Mouse (Mus musculus): Measurements from ENCODE around the gene Zfp780b.
"Not testable (repeated sequence)": the region's sequence is repeated elsewhere in the genome, so short reads cannot be mapped to it uniquely, and the experiment has no call there.

Zfp780b gene

GRCm38 (mm10) chr7:27978683-27979528, at the start of gene Zfp780b:
TSS of gene Zfp780b (minus strand) at chr7:27979171.
- DNase-seq (ENCODE audit: low read depth) = peak; percentile 84

DNA sequence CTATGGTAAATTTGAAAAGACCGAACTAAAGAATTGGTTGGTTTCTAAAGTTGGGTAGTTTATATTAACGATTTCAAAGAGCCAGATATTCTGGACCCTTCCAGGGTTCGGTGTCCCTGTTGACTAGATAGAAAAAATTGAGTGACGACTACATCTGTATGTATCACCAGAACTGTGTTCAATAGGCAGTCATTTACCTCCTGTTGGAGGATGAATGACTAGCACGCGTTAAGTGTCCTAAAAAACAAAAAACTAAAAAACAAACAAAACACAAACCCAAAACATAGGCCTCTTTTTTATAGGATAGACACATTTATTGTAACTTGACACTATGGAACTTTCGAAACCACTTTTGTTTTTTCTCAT, 35.5 kb upstream of the Zfp780b start:
- DNase-seq (ENCODE audit: low read depth) = peak; percentile 50

- peak; percentile 82 for DNase-seq (ENCODE audit: low read depth)
Observed at GRCm38 (mm10) chr7:28013549-28014444, 34.8 kb upstream of the Zfp780b start, which contains the start of gene Zfp850. TSS of gene Zfp850 (minus strand) at chr7:28014115.

GRCm38 (mm10) chr7:28010271-28010670, 31.3 kb upstream of the Zfp780b start:
- DNase-seq (ENCODE audit: low read depth) = no peak

DNA sequence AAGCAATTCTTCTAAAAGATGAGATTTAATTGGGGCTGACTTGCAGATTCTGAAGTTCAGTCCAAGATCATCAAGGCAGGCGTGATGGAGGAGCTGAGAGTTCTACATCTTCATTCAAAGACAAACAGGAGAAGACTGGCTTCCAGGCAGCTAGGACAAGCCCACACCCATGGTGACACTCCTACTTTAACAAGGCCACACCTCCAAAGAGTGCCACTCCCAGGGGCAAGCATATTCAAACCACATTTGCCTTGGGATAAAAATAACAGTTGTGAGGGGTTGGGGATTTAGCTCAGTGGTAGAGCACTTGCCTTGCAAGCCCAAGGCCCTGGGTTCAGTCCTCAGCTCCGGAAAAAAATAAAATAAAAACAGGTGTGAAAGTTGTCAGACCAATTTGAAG, 3.2 kb upstream of the Zfp780b start:
- DNase-seq (ENCODE audit: low read depth) = no peak

- DNase-seq (ENCODE audit: low read depth) = not testable (repeated sequence)
Observed at GRCm38 (mm10) chr7:27949451-27949850, 29.5 kb downstream of the Zfp780b start.

- DNase-seq (ENCODE audit: low read depth) = peak; percentile 40
Observed at GRCm38 (mm10) chr7:27941869-27942268, 37.1 kb downstream of the Zfp780b start.

GRCm38 (mm10) chr7:27933800-27934158, 45.2 kb downstream of the Zfp780b start:
- DNase-seq (ENCODE audit: low read depth) = not testable (repeated sequence)

DNA sequence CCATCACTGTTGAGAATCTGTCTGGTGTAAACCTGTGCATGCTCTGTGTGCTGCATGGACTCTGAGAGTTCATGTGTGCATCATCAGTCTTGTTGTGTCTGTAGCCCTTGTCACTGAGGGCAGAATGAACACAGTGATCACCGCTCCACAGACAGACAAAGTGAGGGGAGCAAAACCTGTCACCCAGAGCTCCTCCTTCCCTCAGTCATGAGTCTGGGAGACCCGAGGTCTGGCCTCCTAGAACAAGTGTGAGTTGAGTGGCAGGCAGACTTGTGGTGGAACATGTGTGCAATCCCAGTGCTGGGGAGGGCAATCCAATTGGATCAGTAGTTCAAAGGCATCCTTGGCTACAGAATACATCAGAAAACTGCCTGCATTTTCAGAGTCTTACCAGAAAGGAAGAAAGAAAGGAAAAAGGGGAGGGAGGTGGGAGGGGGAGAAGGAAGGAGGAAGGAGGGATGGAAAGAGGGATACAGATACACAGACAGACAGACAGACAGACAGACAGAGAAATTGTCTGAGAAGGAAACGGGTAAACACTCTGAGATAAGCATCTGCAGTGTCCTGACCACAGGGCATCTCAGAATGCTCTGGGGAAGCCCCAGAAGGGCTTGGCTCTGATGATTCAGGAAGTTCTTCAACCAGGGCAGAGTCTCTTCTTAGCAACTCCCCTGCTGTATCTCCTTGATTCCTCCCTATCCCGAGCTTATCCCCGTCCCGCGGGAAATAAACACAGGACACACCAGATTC, 45.7 kb downstream of the Zfp780b start:
- DNase-seq (ENCODE audit: low read depth) = peak; percentile 82

GRCm38 (mm10) chr7:27928818-27929695, 49.9 kb downstream of the Zfp780b start, which contains the start of gene Zfp974:
TSS of gene Zfp974 (minus strand) at chr7:27929460.
- DNase-seq (ENCODE audit: low read depth) = peak; percentile 59

- DNase-seq (ENCODE audit: low read depth) = not testable (repeated sequence)
Observed at GRCm38 (mm10) chr7:27927041-27927440, 51.9 kb downstream of the Zfp780b start.

- not testable (repeated sequence) for DNase-seq (ENCODE audit: low read depth)
Observed at GRCm38 (mm10) chr7:27910952-27911351, 68.0 kb downstream of the Zfp780b start.
